Mouse (Mus musculus) stomach, embryonic 16.5 days (tissue): ENCODE results near the gene Npas3. TPM values are rescaled to one million over a fixed set of nuclear protein-coding genes. Genes with fewer than 3 reads are reported as not detected.
A peak's percentile ranks its signal among the peaks of the same experiment; 100 is the strongest.

ENCODE experiments used
- ATAC-seq: fragments of 200-750 bp; cut with Nextera tagmentation; 2 replicates; pipeline ENCODE4 v1.8.0; 2017; ENCODE audit warnings: moderate number of reproducible peaks, moderate TSS enrichment; ENCODE audit not compliant: insufficient read depth, low FRiP score
- H3K27ac ChIP-seq: fragments of 300-500 bp; sonication (generic); 2 replicates; pipeline ENCODE4 v1.5.1; 2014; ENCODE audit warnings: low read length
- H3K27me3 ChIP-seq: fragments of 300-500 bp; sonication (generic); 2 replicates; pipeline ENCODE4 v1.6.1; 2014; ENCODE audit warnings: low read length, control low read depth, mixed read lengths; ENCODE audit not compliant: control insufficient read depth, insufficient read depth
- H3K36me3 ChIP-seq: fragments of 300-500 bp; sonication (generic); 2 replicates; pipeline ENCODE4 v1.6.1; 2014; ENCODE audit warnings: low read length; ENCODE audit not compliant: control insufficient read depth, insufficient read depth
- H3K4me1 ChIP-seq: fragments of 300-500 bp; sonication (generic); 2 replicates; pipeline ENCODE4 v1.6.1; 2014; ENCODE audit warnings: low read length, control low read depth, mixed read lengths; ENCODE audit not compliant: control insufficient read depth, insufficient read depth
- H3K4me2 ChIP-seq: fragments of 300-500 bp; sonication (generic); 2 replicates; pipeline ENCODE4 v1.6.1; 2014; ENCODE audit warnings: low read depth, low read length, mixed read lengths
- H3K4me3 ChIP-seq: fragments of 300-500 bp; sonication (generic); replicated peaks from 2 replicates; pipeline ENCODE4 v1.5.1; 2014; ENCODE audit warnings: mild to moderate bottlenecking, low read length
- H3K9ac ChIP-seq: fragments of 300-500 bp; sonication (generic); 2 replicates; pipeline ENCODE4 v1.6.1; 2014; ENCODE audit warnings: low read length
- H3K9me3 ChIP-seq: fragments of 300-500 bp; sonication (generic); replicated peaks from 2 replicates; pipeline ENCODE4 v1.6.1; 2016; ENCODE audit warnings: low read length, control low read depth; ENCODE audit not compliant: control insufficient read depth
- WGBS: fragments of 180-500 bp; shearing (Covaris S2); extraction: QIAGEN DNeasy Blood & Tissue Kit; methylation state at CpG from one replicate; pipeline ENCODE4 v1.1.7; 2014; 5-methylcytosine and 5-hydroxymethylcytosine counted together
- polyA plus RNA-seq: library from polyadenylated mRNA; unstranded; fragments of >200 nt; fragmentation: Nextera tagmentation; extraction: Ambion mirVana; gene quantifications from 2 replicates; pipeline ENCODE4 v1.2.1, GENCODE M21; 2015

Gene Npas3
- polyA plus RNA-seq, 1 experiment from 2014 or later: 1.8 TPM

DNA sequence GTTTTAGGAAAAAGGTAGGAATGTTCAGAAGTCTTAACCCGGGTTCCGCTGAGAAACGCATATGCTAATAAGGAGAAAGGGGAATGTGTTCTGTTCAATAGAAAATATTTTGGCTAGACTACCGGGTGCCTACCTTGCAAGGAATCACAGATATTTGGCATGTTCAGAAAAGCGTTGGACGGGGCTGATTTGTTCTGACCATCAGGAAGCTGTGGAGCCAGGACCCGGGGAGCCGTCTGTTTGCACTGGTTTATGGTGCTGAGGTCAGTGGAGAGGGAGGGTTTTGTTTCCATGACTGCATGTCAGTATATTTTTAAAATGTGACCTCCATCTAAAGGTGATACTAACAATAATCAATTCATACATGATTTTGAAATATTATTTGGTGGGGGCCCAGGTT lies 43.5 kb downstream of the Npas3 start:
- Histone ChIP-seq H3K36me3 (no peaks in the 10 kb centered on the region), H3K9ac (no peak overlapping the region), H3K4me1 (peaks cover 9% of the 10 kb centered on the region; the same call in 1 of the 2 replicates), H3K27ac (no peak overlapping the region), H3K27me3 (no peaks in the 10 kb centered on the region), H3K4me2 (no peak overlapping the region), H3K4me3 (no peak overlapping the region), H3K9me3 (no peaks in the 10 kb centered on the region)
- 62% methylated on average over 8 of the region's 8 CpGs for WGBS
- no peak for ATAC-seq

DNA sequence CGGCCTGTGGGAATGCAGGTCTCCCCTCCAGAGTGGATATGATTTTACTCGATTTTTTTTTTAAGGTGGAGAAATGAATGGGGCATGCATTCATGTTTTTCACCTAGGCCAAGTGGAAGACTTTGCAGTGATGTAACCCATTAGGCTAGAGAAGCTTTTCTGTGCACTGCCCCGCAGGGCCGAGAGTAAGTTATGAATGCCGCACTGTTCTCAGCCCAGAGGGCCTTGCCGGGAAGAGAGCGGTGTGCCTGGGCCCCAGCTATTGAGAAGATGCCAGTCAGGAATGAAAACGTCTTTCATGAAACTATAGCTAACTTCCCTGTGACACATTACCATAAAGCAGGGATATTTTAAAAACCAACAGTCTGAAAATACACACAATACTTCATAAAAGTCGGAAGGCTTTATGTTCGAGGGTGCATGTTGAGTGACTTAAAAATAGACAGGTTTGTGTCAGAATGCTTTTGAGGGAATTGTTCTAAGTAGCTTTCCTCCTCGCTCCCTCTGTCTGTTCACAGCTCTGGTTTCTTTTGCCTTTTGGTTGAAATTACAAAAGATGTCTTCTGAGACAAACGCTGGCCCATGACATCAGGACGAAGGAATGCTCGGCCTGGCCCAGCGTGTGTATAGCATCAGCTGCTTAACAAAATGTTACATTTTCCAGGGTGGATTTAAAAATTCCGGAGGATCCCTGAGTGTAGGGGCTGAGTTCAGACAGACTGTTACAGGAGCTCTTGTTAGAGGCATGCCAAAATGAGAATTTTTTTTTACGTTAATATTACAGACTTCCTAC lies 44.2 kb downstream of the Npas3 start:
- H3K4me1 ChIP-seq: peaks cover 9% of the 10 kb centered on the region; the same call in 1 of the 2 replicates
- WGBS: 38% methylated on average over 17 of the region's 17 CpGs
- no peak overlapping the region for H3K9ac ChIP-seq
- H3K27ac ChIP-seq: peak overlapping the region; percentile 19; the same call in 1 of the 2 replicates
- no peaks in the 10 kb centered on the region for H3K9me3 ChIP-seq
- H3K4me2 ChIP-seq: no peak overlapping the region
- no peaks in the 10 kb centered on the region for H3K36me3 ChIP-seq
- ATAC-seq: peak; percentile 37; the same call in 1 of the 2 replicates
- no peaks in the 10 kb centered on the region for H3K27me3 ChIP-seq
- H3K4me3 ChIP-seq: no peak overlapping the region

DNA sequence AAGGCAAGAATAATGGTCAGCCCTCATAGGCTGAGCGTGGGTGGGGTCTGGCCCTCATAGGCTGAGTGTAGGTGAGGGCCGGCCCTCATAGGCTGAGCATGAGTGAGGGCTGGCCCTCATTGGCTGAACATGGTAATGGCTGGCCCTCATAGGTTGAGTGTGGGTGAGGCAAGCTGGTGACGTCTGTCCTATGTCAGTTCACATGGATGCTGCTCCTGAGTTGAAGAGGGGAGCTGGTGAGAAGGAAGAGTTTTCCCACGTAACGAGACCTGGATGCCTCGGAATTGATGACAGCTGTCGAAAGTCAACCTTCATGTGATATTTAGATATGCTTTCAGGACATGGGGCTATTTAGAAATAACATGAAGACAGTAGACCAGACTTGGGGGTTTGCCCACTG lies 45.5 kb downstream of the Npas3 start:
- 97% methylated on average over 7 of the region's 7 CpGs for WGBS
- no peak overlapping the region for H3K4me3 ChIP-seq
- no peaks in the 10 kb centered on the region for H3K36me3 ChIP-seq
- H3K4me2 ChIP-seq: no peak overlapping the region
- H3K9me3 ChIP-seq: no peaks in the 10 kb centered on the region
- ATAC-seq: no peak
- no peaks in the 10 kb centered on the region for H3K27me3 ChIP-seq
- no peak overlapping the region for H3K27ac ChIP-seq
- no peak overlapping the region for H3K9ac ChIP-seq
- peaks cover 11% of the 10 kb centered on the region; the same call in 1 of the 2 replicates for H3K4me1 ChIP-seq

DNA sequence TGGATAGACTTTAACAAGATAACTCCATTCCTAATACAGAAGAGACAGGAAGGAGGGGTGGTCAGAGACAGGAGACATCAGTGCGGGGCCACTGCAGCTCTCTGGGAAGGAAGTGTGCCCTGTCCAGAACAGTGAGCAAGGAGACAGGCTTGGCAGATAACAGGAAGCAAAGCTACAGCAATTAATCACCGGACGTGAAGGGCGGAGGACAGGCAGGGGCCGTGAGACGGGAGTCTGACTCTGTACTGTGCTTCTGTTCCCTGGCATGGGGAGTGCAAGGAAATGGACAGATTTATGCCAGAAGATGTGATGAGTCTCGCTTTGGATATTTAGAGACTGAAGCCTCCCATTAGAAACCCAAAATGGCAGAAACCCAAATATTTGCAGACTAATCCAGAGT lies 47.3 kb downstream of the Npas3 start:
- no peak overlapping the region for H3K4me2 ChIP-seq
- H3K4me3 ChIP-seq: no peak overlapping the region
- no peaks in the 10 kb centered on the region for H3K27me3 ChIP-seq
- peaks cover 11% of the 10 kb centered on the region; the same call in 1 of the 2 replicates for H3K4me1 ChIP-seq
- WGBS: 32% methylated on average over 7 of the region's 7 CpGs
- H3K27ac ChIP-seq: no peak overlapping the region
- H3K9ac ChIP-seq: no peak overlapping the region
- H3K9me3 ChIP-seq: no peaks in the 10 kb centered on the region
- H3K36me3 ChIP-seq: no peaks in the 10 kb centered on the region
- ATAC-seq: no peak

DNA sequence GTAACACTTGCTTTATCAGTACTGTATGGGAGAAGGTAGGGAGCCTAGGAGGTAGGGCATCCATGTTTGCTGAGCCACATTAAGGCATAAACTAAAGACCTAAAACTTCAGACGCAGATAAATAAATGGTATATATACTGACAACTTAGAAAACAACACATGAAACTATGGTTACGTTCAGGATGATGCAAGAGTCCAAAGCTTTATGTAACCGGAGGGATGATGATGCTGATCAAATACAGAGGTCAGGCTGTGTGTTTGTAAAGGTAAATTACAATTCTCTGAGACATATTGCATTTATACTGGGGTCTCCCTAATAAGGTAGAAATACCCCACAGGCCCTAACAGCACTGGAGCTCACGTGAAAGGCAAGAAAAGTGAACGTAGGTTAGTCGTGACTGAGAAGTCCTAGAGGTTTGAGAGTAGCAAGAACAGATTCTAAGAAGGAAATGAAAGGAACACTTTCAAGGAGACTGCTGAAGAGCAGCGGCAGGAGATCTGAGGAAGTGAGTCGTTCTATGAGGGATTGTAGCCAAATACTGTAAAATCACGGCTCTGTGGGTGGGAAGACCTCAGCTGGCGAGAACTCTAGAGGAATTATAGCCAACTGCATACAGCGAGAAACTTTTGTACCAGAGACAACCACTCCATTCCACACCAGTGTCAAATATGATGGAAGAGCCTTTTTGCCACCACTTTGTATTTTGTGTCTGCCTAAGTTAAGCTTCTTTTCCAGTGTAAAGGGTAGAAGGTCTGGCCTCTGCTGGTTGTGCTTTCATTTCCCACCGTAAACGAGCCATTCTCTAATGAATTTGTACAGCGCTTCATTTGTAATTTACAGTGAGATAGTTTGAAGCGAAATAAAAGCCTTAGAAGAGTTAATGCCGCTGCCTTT lies 49.7 kb downstream of the Npas3 start:
- Histone ChIP-seq H3K4me3 (peak overlapping the region; percentile 6; the same call in 1 of the 2 replicates), H3K36me3 (no peaks in the 10 kb centered on the region), H3K9ac (no peak overlapping the region), H3K27me3 (no peaks in the 10 kb centered on the region), H3K4me1 (peaks cover 2% of the 10 kb centered on the region; the same call in 1 of the 2 replicates), H3K4me2 (peak overlapping the region; percentile 41), H3K27ac (no peak overlapping the region), H3K9me3 (no peaks in the 10 kb centered on the region)
- no peak for ATAC-seq
- 62% methylated on average over 16 of the region's 16 CpGs for WGBS

DNA sequence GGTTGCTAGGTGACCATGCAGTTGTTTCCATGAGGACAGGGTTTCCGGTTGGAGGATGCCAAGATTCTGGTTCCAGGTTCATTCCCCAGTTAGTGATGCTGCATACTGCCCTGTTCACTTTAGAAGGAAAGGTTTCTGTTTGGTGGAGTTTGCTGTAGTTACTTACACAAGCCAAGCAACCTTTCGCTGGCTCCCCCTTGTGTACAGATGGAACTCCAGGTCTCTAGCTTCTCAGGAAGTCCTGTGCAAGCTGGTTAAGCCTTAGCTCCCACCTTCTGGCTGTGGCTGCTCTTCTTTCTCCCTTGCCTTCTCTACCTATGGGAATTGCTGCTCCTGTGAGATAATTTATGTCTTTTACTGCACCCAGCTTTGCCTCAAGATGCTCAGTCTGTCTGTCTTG lies 52.5 kb downstream of the Npas3 start:
- H3K4me1 ChIP-seq: peaks cover 2% of the 10 kb centered on the region; the same call in 1 of the 2 replicates
- H3K9ac ChIP-seq: no peak overlapping the region
- no peak overlapping the region for H3K4me3 ChIP-seq
- no peaks in the 10 kb centered on the region for H3K27me3 ChIP-seq
- no peak overlapping the region for H3K27ac ChIP-seq
- no peak for ATAC-seq
- no peaks in the 10 kb centered on the region for H3K36me3 ChIP-seq
- 60% methylated on average over 2 of the region's 2 CpGs for WGBS
- no peak overlapping the region for H3K4me2 ChIP-seq
- H3K9me3 ChIP-seq: no peaks in the 10 kb centered on the region

DNA sequence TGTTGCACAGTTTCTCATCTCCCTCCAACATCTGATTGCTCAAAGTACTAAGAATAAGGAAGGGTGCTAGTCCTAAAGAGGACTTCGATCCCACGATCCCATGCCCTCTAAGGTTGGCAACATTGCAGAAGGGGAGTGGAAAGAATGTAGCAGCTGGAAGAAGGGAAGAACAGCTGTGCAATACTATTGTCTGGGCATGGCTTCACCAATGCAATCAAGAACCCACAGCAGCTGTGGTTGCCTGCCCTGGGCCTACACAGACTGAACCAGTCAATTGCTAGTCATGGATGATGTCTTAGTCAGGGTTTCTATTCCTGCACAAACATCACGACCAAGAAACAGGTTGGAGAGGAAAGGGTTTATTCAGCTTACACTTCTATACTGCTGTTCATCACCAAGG lies 53.7 kb downstream of the Npas3 start:
- H3K27ac ChIP-seq: no peak overlapping the region
- no peaks in the 10 kb centered on the region for H3K27me3 ChIP-seq
- H3K9me3 ChIP-seq: no peaks in the 10 kb centered on the region
- peaks cover 2% of the 10 kb centered on the region; the same call in 1 of the 2 replicates for H3K4me1 ChIP-seq
- WGBS: 82% methylated on average over 3 of the region's 3 CpGs
- H3K4me3 ChIP-seq: no peak overlapping the region
- H3K4me2 ChIP-seq: no peak overlapping the region
- no peaks in the 10 kb centered on the region for H3K36me3 ChIP-seq
- ATAC-seq: no peak
- no peak overlapping the region for H3K9ac ChIP-seq

DNA sequence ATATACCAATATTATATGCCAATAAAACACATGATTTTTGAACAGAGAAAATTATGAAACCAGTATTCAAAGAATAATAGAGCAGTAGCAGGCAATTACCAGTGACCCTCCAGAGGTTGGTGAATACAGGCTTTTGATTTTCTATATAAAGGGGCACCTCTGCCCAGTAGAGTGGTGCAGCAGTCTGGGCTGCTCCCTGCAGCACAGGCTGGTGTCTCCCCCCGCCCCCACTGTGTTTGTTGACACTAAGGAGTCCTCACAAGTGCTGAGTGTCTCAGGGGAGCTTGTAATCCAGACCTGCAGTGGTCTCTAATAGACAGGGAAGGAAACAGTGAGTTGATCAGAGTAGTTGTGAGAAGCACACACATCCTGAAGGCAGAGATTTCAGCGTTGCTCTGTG lies 68.2 kb downstream of the Npas3 start:
- Histone ChIP-seq H3K4me3 (no peak overlapping the region), H3K9ac (no peak overlapping the region), H3K4me2 (no peak overlapping the region), H3K27ac (no peak overlapping the region), H3K36me3 (no peaks in the 10 kb centered on the region), H3K9me3 (no peaks in the 10 kb centered on the region), H3K27me3 (no peaks in the 10 kb centered on the region), H3K4me1 (peaks cover 5% of the 10 kb centered on the region)
- ATAC-seq: no peak
- WGBS: 45% methylated on average over 2 of the region's 2 CpGs

DNA sequence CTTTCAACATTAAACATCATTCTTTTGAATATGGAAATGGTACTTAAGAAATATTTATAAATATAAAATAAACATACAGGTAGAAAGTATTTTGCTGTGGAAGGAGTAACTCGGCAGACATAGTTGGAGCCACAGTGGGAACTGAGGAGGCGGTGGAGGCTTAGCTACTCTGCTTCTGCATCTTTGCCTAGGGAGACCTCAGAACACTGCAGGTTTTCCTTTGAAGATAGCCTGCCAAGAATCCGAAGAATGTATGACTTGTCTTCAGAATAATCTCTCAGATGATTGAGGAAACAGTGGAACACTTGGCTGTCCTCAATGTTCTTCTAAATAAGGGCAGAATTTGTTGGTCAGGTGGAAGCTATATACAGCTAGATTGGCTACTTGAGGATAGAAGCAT lies 69.3 kb downstream of the Npas3 start:
- Histone ChIP-seq H3K27ac (no peak overlapping the region), H3K9me3 (no peaks in the 10 kb centered on the region), H3K4me3 (no peak overlapping the region), H3K27me3 (no peaks in the 10 kb centered on the region), H3K4me1 (peaks cover 5% of the 10 kb centered on the region), H3K4me2 (no peak overlapping the region), H3K36me3 (no peaks in the 10 kb centered on the region), H3K9ac (no peak overlapping the region)
- ATAC-seq: no peak
- 44% methylated on average over 3 of the region's 3 CpGs for WGBS
